Comparison of ENCODE assay signal across 8 mouse cellular contexts in genomic region chr10:46697363-46698246, GRCm38 (mm10).
DNase-seq lines count a peak whose midpoint lies in the region; ATAC-seq and TF ChIP-seq lines count a peak whose summit lies in the region.

No protein-coding gene starts in this region.

- H3K27me3 ChIP-seq in intestine, postnatal 0 days (replicated peaks; ENCODE audit: control insufficient read depth, insufficient read depth, low read length): no peaks in the 10 kb centered on the region
- no peaks in the 10 kb centered on the region for H3K27me3 ChIP-seq in midbrain, embryonic 12.5 days

- no peak for ATAC-seq in intestine, postnatal 0 days
- peak; percentile 96 for ATAC-seq in midbrain, embryonic 12.5 days (ENCODE audit: low FRiP score, low read depth)
- no peak for ATAC-seq in megakaryocyte, adult 5-6 weeks (ENCODE audit: poor library complexity, severe bottlenecking)

- no peaks in the 10 kb centered on the region for H3K4me1 ChIP-seq in intestine, postnatal 0 days (replicated peaks; ENCODE audit: control insufficient read depth, insufficient read depth, low read length)
- H3K4me1 ChIP-seq in midbrain, embryonic 12.5 days: no peaks in the 10 kb centered on the region

- H3K4me3 ChIP-seq in intestine, postnatal 0 days (ENCODE audit: low read depth, low read length): no peak overlapping the region
- no peak overlapping the region for H3K4me3 ChIP-seq in midbrain, embryonic 12.5 days

- H3K4me2 ChIP-seq in intestine, postnatal 0 days (replicated peaks; ENCODE audit: low read depth): no peak overlapping the region
- H3K4me2 ChIP-seq in midbrain, embryonic 12.5 days (replicated peaks): no peak overlapping the region

- TF ChIP-seq CTCF in intestine, postnatal 0 days (IDR thresholded peaks at IDR 0.05; ENCODE audit: low read depth): peak; percentile 45

- DNase-seq in left cerebral cortex, adult 11 months (ENCODE audit: low spot score): peak; percentile 15
- DNase-seq in left cerebral cortex, adult 18-20 months (ENCODE audit: low spot score in 2 of 2): no peak
- peak; percentile 28 for DNase-seq in cerebellum, adult 11-12 months
- peak; percentile 22 for DNase-seq in frontal cortex, postnatal 10 days (ENCODE audit: low spot score in 2 of 2)
- DNase-seq in B cell, adult 2 months: no peak

- H3K9ac ChIP-seq in intestine, postnatal 0 days (ENCODE audit: low read depth, low read length): no peak overlapping the region
- no peak overlapping the region for H3K9ac ChIP-seq in midbrain, embryonic 12.5 days (replicated peaks)

- no peaks in the 10 kb centered on the region for H3K9me3 ChIP-seq in intestine, postnatal 0 days (ENCODE audit: control insufficient read depth)
- H3K9me3 ChIP-seq in midbrain, embryonic 12.5 days: no peaks in the 10 kb centered on the region

- no peak overlapping the region for H3K27ac ChIP-seq in intestine, postnatal 0 days (ENCODE audit: low read depth, low read length)
- H3K27ac ChIP-seq in midbrain, embryonic 12.5 days (replicated peaks): peak overlapping the region; percentile 58

- no peaks in the 10 kb centered on the region for H3K36me3 ChIP-seq in intestine, postnatal 0 days (ENCODE audit: control insufficient read depth, insufficient read depth)
- H3K36me3 ChIP-seq in midbrain, embryonic 12.5 days: no peaks in the 10 kb centered on the region

- WGBS in intestine, postnatal 0 days: 55% methylated on average over 2 of the region's 2 CpGs
- 45% methylated on average over 2 of the region's 2 CpGs for WGBS in midbrain, embryonic 12.5 days

Comparison
In these comparisons a context has a peak if more than half of its experiments do, and no peak if none do; other contexts are left out.
1. DNase-seq: peak in left cerebral cortex, adult 11 months (single experiment), cerebellum, adult 11-12 months (single experiment) and frontal cortex, postnatal 10 days (2 of 2); none in left cerebral cortex, adult 18-20 months (0 of 2) and B cell, adult 2 months (0 of 2).